Mouse (Mus musculus) forebrain, embryonic 12.5 days (tissue): Measurements from ENCODE around the gene Olfr551. TPM values are rescaled to one million over a fixed set of nuclear protein-coding genes. Genes with fewer than 3 reads are reported as not detected.

Experiments used
- ATAC-seq: fragments of 200-750 bp; cut with Nextera tagmentation; 2 replicates; pipeline ENCODE4 v1.8.0; 2017; ENCODE audit warnings: moderate TSS enrichment; ENCODE audit not compliant: low FRiP score
- H3K27ac ChIP-seq: fragments of 300-500 bp; sonication (generic); 2 replicates; pipeline ENCODE4 v1.5.1; 2016; ENCODE audit warnings: mild to moderate bottlenecking
- H3K27me3 ChIP-seq: fragments of 300-500 bp; sonication (generic); 2 replicates; pipeline ENCODE4 v1.6.1; 2016; ENCODE audit warnings: mild to moderate bottlenecking
- H3K36me3 ChIP-seq: fragments of 300-500 bp; sonication (generic); replicated peaks from 2 replicates; pipeline ENCODE4 v1.6.1; 2016; ENCODE audit warnings: mild to moderate bottlenecking
- H3K4me1 ChIP-seq: fragments of 300-500 bp; sonication (generic); 2 replicates; pipeline ENCODE4 v1.6.1; 2016
- H3K4me2 ChIP-seq: fragments of 300-500 bp; sonication (generic); 2 replicates; pipeline ENCODE4 v1.6.1; 2016; ENCODE audit warnings: mild to moderate bottlenecking, moderate library complexity
- H3K4me3 ChIP-seq: fragments of 300-500 bp; sonication (generic); replicated peaks from 2 replicates; pipeline ENCODE4 v1.5.1; 2016; ENCODE audit warnings: mild to moderate bottlenecking
- H3K9ac ChIP-seq: fragments of 300-500 bp; sonication (generic); 2 replicates; pipeline ENCODE4 v1.6.1; 2016; ENCODE audit warnings: mild to moderate bottlenecking
- H3K9me3 ChIP-seq: fragments of 300-500 bp; sonication (generic); 2 replicates; pipeline ENCODE4 v1.6.1; 2016
- WGBS: fragments of 180-500 bp; shearing (Covaris S2); methylation state at CpG from one replicate; pipeline ENCODE4 v1.1.7; 2016; 5-methylcytosine and 5-hydroxymethylcytosine counted together
- polyA plus RNA-seq: library from polyadenylated mRNA; unstranded; fragments of >200 nt; fragmentation: Nextera tagmentation; extraction: Ambion mirVana; gene quantifications from 2 replicates; pipeline ENCODE4 v1.2.1, GENCODE M21; 2016

The Olfr551 gene
- polyA plus RNA-seq, 1 experiment from 2014 or later = not detected

GRCm38 (mm10) chr7:102553279-102553678, 38.4 kb downstream of the Olfr551 start:
- H3K27me3 ChIP-seq = no peaks in the 10 kb centered on the region
- no peak overlapping the region for H3K27ac ChIP-seq
- H3K9me3 ChIP-seq = no peaks in the 10 kb centered on the region
- H3K36me3 ChIP-seq = no peaks in the 10 kb centered on the region
- H3K9ac ChIP-seq = no peak overlapping the region
- no peak for ATAC-seq
- H3K4me3 ChIP-seq = no peak overlapping the region
- no peaks in the 10 kb centered on the region for H3K4me1 ChIP-seq
- H3K4me2 ChIP-seq = no peak overlapping the region
- WGBS = 76% methylated on average over 3 of the region's 3 CpGs

GRCm38 (mm10) chr7:102549570-102549969, 42.1 kb downstream of the Olfr551 start, which contains the start of gene Olfr549:
Olfr549 (plus strand) TSS chr7:102549870.
- Histone ChIP-seq H3K4me2 (no peak within 1 kb of the TSS), H3K27me3 (no peaks in the 10 kb centered on the region), H3K36me3 (no peaks in the 10 kb centered on the region), H3K27ac (no peak within 1 kb of the TSS), H3K9ac (no peak within 1 kb of the TSS), H3K9me3 (no peaks in the 10 kb centered on the region), H3K4me3 (no peak within 1 kb of the TSS), H3K4me1 (no peaks in the 10 kb centered on the region)
- no peak for ATAC-seq
- 88% methylated on average over 3 of the region's 3 CpGs for WGBS

GRCm38 (mm10) chr7:102541251-102541650, 50.4 kb downstream of the Olfr551 start:
- ATAC-seq = no peak
- H3K4me3 ChIP-seq = no peak overlapping the region
- no peak overlapping the region for H3K27ac ChIP-seq
- no peaks in the 10 kb centered on the region for H3K9me3 ChIP-seq
- no peaks in the 10 kb centered on the region for H3K36me3 ChIP-seq
- H3K27me3 ChIP-seq = no peaks in the 10 kb centered on the region
- no peaks in the 10 kb centered on the region for H3K4me1 ChIP-seq
- WGBS = 66% methylated on average over 3 of the region's 3 CpGs
- H3K9ac ChIP-seq = no peak overlapping the region
- no peak overlapping the region for H3K4me2 ChIP-seq

- Histone ChIP-seq H3K27me3 (no peaks in the 10 kb centered on the region), H3K4me3 (no peak within 1 kb of the TSS), H3K9me3 (no peaks in the 10 kb centered on the region), H3K27ac (no peak within 1 kb of the TSS), H3K4me2 (no peak within 1 kb of the TSS), H3K36me3 (no peaks in the 10 kb centered on the region), H3K9ac (no peak within 1 kb of the TSS), H3K4me1 (no peaks in the 10 kb centered on the region)
- WGBS = 84% methylated on average over 2 of the region's 2 CpGs
- no peak for ATAC-seq
Observed at GRCm38 (mm10) chr7:102540596-102540995, 51.1 kb downstream of the Olfr551 start, which contains the start of gene Olfr548-ps1. Olfr548-ps1 (plus strand) TSS chr7:102540896.

GRCm38 (mm10) chr7:102534449-102534848, 57.2 kb downstream of the Olfr551 start, which contains the start of gene Olfr547:
Olfr547 (plus strand) TSS chr7:102534749.
- H3K9ac ChIP-seq = no peak within 1 kb of the TSS
- H3K27me3 ChIP-seq = no peaks in the 10 kb centered on the region
- no peaks in the 10 kb centered on the region for H3K36me3 ChIP-seq
- WGBS = 75% methylated on average over 1 of the region's 1 CpGs
- no peak within 1 kb of the TSS for H3K4me3 ChIP-seq
- no peak within 1 kb of the TSS for H3K27ac ChIP-seq
- no peaks in the 10 kb centered on the region for H3K4me1 ChIP-seq
- H3K4me2 ChIP-seq = no peak within 1 kb of the TSS
- ATAC-seq = no peak
- no peaks in the 10 kb centered on the region for H3K9me3 ChIP-seq

Other genes with a start within 250 kb of the Olfr551 start
- gene Rrm1, start 150.2 kb downstream of the Olfr551 start, polyA plus RNA-seq = 203 and 216 TPM in 2 replicates
- 0.45 and 0.89 TPM in 2 replicates for gene Olfr543, start 110.2 kb downstream of the Olfr551 start, polyA plus RNA-seq
- gene Olfr544, start 103.6 kb downstream of the Olfr551 start, polyA plus RNA-seq = 0.10 and 0.14 TPM in 2 replicates
- gene Olfr545, start 92.3 kb downstream of the Olfr551 start, polyA plus RNA-seq = 0.32 TPM in 1 of 2 replicates, not detected in the other
- not detected in 2 replicates for gene Olfr547, start 57.1 kb downstream of the Olfr551 start, polyA plus RNA-seq
- not detected in 2 replicates for gene Olfr548-ps1, start 51.0 kb downstream of the Olfr551 start, polyA plus RNA-seq
- not detected in 2 replicates for gene Olfr549, start 42.0 kb downstream of the Olfr551 start, polyA plus RNA-seq
- gene Trim21, start 26.4 kb downstream of the Olfr551 start, polyA plus RNA-seq = 0.14 and 0.21 TPM in 2 replicates
- gene Olfr550, start 20.4 kb downstream of the Olfr551 start, polyA plus RNA-seq = 0.19 TPM in 1 of 2 replicates, not detected in the other
- not detected in 2 replicates for gene Olfr552, start 5.9 kb upstream of the Olfr551 start, polyA plus RNA-seq
- not detected in 2 replicates for gene Olfr553, start 26.3 kb upstream of the Olfr551 start, polyA plus RNA-seq
- not detected in 2 replicates for gene Olfr554, start 46.5 kb upstream of the Olfr551 start, polyA plus RNA-seq
- gene Olfr555, start 66.9 kb upstream of the Olfr551 start, polyA plus RNA-seq = not detected in 2 replicates
- not detected in 2 replicates for gene Olfr556, start 73.0 kb upstream of the Olfr551 start, polyA plus RNA-seq
- gene Trim68, start 95.4 kb upstream of the Olfr551 start, polyA plus RNA-seq = 7.5 and 9.8 TPM in 2 replicates
- not detected in 2 replicates for gene Olfr557, start 104.0 kb upstream of the Olfr551 start, polyA plus RNA-seq
- not detected in 2 replicates for gene Olfr558, start 110.3 kb upstream of the Olfr551 start, polyA plus RNA-seq
- gene Olfr33, start 127.2 kb upstream of the Olfr551 start, polyA plus RNA-seq = not detected in 2 replicates
- gene Olfr559, start 135.6 kb upstream of the Olfr551 start, polyA plus RNA-seq = not detected in 2 replicates
- gene Olfr560, start 167.5 kb upstream of the Olfr551 start, polyA plus RNA-seq = not detected in 2 replicates
- 0.10 TPM in 1 of 2 replicates, not detected in the other for gene Olfr78, start 167.6 kb upstream of the Olfr551 start, polyA plus RNA-seq
- gene Olfr561, start 179.3 kb upstream of the Olfr551 start, polyA plus RNA-seq = not detected in 2 replicates
- not detected in 2 replicates for gene Olfr564, start 211.6 kb upstream of the Olfr551 start, polyA plus RNA-seq